Mouse (Mus musculus) neutrophil, adult 5-6 weeks (primary cell): Measurements from ENCODE around the gene Gm4491. TPM values are rescaled to one million over a fixed set of nuclear protein-coding genes. Genes with fewer than 3 reads are reported as not detected.
"Not testable (repeated sequence)": the region's sequence is repeated elsewhere in the genome, so short reads cannot be mapped to it uniquely, and the experiment has no call there.

Experiments used
- ATAC-seq: fragments of 151-379, 151-347 bp; 2 replicates; pipeline ENCODE4 v1.8.0; 2017; ENCODE audit warnings: mild to moderate bottlenecking, moderate TSS enrichment; ENCODE audit not compliant: insufficient number of reproducible peaks, poor library complexity, low FRiP score, severe bottlenecking; ENCODE audit errors: extremely low read depth
- total RNA-seq: library from RNA; stranded (forward); fragments of 200-1000 nt; gene quantifications from 2 replicates; pipeline ENCODE4 v1.2.3, GENCODE M21; 2017

Gm4491 gene
- total RNA-seq, 1 experiment from 2014 or later = not detected

DNA sequence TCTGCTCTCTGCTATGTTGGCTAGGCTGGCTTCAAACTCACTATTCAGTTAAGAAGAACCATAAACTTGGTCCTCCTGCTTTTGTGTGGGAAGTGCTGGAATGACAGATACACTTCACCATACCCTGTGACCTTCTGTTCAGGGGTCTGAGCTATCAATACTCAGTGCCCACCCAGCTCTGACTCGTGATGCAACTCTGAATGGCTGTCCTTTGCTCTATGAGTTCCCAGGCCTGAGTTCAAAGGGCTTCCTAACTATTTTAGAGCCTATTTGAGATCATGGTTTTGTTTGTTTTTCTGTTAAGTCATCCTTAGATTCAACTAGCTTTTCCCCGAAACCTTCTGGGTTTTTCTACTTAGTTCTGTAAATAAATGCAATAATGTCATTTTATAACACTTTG is 25.7 kb downstream of the Gm4491 start:
- no peak for ATAC-seq

DNA sequence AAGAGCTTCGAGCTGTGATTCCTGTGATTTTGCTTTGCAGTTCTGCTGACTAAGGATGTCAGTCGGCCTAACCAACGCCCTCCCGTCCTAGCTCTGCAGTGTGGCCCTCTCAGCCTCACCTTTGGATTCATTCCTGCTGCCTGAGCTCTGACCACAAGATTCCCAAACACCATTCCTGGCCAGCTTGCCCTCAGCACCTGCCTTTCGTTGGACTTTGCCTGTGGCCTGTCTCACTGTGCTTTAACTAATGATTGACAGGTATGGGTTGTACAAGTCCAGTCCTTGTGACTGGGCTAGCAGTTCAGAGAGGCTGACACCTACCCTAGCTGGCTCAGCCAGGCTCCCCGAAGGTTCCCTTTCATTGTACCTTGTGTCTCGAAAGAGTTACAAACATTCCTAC is 26.6 kb downstream of the Gm4491 start:
- no peak for ATAC-seq

DNA sequence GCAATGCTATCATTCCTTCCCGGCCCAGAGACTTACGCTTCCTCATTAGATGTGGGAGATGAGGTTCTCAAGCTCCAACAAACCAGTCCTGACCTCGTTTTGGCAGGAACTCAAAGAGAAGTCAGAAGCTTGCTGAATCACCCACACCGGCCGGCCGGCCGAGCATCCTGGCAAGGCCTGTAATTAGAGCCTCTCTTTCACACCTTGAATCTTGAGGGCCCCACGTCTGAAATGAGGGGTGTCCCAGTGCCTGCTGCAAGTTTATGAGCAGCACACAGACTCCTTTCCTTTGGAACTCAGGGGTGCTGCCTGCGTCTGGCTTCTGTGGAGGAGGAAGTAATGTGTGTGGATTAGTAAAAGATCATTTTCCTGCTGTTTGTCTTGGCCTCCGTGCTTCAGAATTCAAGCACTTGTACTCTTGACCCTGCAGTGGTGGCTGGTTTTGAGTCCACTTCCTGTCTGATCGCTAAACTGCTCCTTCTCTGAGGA is 31.5 kb downstream of the Gm4491 start:
- no peak for ATAC-seq

DNA sequence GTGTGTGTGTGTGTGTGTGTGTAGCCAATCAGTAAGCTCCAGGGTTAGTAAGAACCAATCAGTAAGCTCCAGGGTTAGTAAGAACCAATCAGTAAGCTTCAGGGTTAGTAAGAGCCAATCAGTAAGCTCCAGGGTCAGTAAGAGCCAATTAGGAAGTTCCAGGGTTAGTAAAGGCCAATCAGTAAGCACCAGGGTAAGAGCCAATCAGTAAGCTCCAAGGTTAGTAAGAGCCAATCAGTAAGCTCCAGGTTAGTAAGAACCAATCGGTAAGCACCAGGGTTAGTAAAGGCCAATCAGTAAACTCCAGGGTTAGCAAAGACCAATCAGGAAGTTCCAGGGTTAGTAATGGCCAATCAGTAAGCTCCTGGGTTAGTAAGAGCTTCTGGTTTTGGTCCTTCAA is 32.8 kb downstream of the Gm4491 start:
- no peak for ATAC-seq

DNA sequence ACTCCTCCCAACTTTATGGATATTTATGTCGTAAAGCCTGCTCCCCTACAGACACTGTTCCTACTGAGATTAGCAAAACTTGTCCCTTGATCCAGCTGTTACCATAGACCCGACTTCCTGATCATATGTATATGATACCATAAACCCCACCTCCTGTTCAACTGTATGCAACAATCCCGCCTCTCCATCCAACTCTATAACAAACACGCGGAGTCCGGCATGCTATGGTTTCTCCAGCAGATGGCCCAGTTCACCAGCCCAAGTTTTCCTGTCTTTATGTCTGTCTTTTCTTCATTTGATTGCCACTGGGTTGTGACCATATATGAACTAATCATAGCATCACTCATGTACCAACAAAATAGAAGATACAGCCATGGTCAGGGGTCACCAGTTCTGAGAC is 40.1 kb downstream of the Gm4491 start:
- ATAC-seq = no peak

DNA sequence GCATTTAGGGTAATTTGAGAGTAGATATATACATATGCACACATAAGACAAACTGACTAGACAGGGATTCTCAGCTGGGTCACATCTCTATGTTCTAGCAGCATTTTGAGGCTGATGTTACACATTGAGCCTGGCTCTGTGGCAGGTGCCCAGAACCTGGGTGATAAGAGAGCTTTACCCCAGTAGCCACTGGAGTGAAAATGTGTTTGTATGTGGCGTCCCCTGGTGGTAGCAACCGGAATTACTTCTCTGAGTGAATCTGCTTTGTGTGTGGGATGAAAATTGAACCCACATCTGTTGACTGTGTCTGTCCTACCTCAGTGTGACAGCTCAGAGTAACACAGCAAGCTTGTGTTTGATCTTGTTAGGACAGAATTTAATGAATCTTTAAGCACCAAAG is 45.8 kb downstream of the Gm4491 start:
- not testable (repeated sequence) for ATAC-seq

DNA sequence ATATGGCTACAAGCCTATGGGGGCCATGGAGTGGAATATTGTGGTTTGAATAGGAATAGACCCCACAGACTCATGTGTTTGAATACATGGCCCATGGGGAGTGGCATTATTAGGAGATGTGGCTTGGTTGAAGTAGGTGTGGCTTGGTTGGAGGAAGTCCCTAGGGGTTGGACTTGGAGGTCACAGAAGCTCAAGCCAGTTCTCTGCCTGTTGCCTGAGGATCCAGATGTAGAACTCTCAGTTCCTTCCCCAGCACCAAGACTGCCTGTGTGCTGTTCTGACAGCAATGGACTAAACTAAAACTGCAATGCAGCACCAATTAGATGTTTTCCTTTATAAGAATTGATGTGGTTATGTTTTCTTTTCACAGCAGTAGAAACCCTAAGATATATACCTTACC is 49.6 kb downstream of the Gm4491 start:
- no peak for ATAC-seq

Other genes with a start within 250 kb of the Gm4491 start
- 94.5 and 110 TPM in 2 replicates for gene Zmym2, start 229.2 kb downstream of the Gm4491 start, total RNA-seq
- gene Gja3, start 57.8 kb downstream of the Gm4491 start, total RNA-seq = not detected in 2 replicates
- not detected in 2 replicates for gene Gjb2, start 11.2 kb downstream of the Gm4491 start, total RNA-seq
- gene Gjb6, start 17.7 kb upstream of the Gm4491 start, total RNA-seq = not detected in 2 replicates